Mouse (Mus musculus): ENCODE results near the gene Chmp5. TPM values are rescaled to one million over a fixed set of nuclear protein-coding genes. Genes with fewer than 3 reads are reported as not detected.

Gene Chmp5
- total and polyA plus RNA-seq, 2 experiments = 12.0 to 78.5 TPM

DNA sequence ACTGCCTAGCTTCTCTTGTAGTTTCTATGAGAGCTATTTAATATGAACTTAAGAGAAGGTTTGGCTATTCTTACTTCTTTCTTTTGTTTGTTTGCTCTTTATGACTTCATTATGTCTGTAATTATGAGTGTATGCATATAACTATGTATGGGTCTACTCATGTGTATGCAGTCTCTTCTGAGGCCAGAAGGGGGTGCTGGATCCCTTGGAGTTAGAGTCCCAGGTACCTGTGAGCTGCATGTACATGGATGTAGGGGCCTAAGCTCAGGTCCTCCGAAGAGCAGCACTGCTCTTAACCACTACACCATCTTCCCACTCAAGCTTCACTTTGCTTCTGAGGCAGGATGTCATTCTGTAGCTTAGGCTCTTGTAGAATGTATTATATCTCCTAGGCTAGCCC, 5.3 kb downstream of the Chmp5 start:
- peak; percentile 41 for DNase-seq (ENCODE audit: extremely low read depth, low read depth, low spot score)
- Histone ChIP-seq H3K27me3 (ENCODE audit: control insufficient read depth, insufficient read depth, low read length) (no peaks in the 10 kb centered on the region), H3K4me1 (ENCODE audit: control insufficient read depth, insufficient read depth, low read length) (no peaks in the 10 kb centered on the region; the same call in 1 of the 2 replicates), H3K79me2 (ENCODE audit: control insufficient read depth, insufficient read depth, low read length) (peaks cover 6% of the 10 kb centered on the region; the same call in 1 of the 2 replicates), H3K4me3 (ENCODE audit: insufficient read depth, low read depth, low read length) (no peak overlapping the region), H3K9ac (ENCODE audit: low read depth, low read length) (no peak overlapping the region), H3K36me3 (ENCODE audit: control insufficient read depth, insufficient read depth, low read length) (peaks cover 40% of the 10 kb centered on the region), H3K27ac (replicated peaks; ENCODE audit: insufficient read depth, low read depth, low read length) (no peak overlapping the region)
- TF ChIP-seq CTCF (IDR thresholded peaks at IDR 0.05; ENCODE audit: low read depth, low read length) = peak; percentile 64
- no peak for TF ChIP-seq POLR2A (IDR thresholded peaks at IDR 0.05; ENCODE audit: extremely low read depth, insufficient read depth, low read length)
- 80% methylated on average over 1 of the region's 1 CpGs for WGBS

DNA sequence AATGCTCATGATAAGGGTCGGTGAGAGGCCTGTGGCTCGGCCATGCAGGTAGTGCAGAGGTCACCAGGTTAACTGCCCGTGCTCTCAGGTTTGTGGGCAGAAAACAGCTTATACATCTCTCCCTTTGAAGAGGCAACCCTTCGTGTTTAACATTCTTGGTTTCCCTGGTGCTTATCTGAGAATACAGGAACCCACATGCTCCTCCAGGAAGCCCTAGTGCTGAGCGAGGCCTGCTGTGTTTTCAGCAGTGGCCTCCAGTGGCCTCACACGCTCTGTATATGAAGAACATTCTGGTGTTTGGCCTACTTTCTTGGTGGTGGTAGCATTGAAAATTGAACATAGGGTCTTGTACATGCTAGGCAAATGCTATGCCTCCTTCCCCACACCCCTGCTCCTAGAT, 7.7 kb downstream of the Chmp5 start:
- Histone ChIP-seq H3K4me3 (ENCODE audit: insufficient read depth, low read depth, low read length) (no peak overlapping the region), H3K27ac (replicated peaks; ENCODE audit: insufficient read depth, low read depth, low read length) (no peak overlapping the region), H3K36me3 (ENCODE audit: control insufficient read depth, insufficient read depth, low read length) (peaks cover 56% of the 10 kb centered on the region), H3K9ac (ENCODE audit: low read depth, low read length) (no peak overlapping the region), H3K79me2 (ENCODE audit: control insufficient read depth, insufficient read depth, low read length) (no peaks in the 10 kb centered on the region), H3K4me1 (ENCODE audit: control insufficient read depth, insufficient read depth, low read length) (no peaks in the 10 kb centered on the region), H3K27me3 (ENCODE audit: control insufficient read depth, insufficient read depth, low read length) (no peaks in the 10 kb centered on the region)
- 82% methylated on average over 6 of the region's 6 CpGs for WGBS
- DNase-seq (ENCODE audit: extremely low read depth, low read depth, low spot score) = no peak
- TF ChIP-seq CTCF (IDR thresholded peaks at IDR 0.05; ENCODE audit: low read depth, low read length) (no peak), POLR2A (IDR thresholded peaks at IDR 0.05; ENCODE audit: extremely low read depth, insufficient read depth, low read length) (no peak)

DNA sequence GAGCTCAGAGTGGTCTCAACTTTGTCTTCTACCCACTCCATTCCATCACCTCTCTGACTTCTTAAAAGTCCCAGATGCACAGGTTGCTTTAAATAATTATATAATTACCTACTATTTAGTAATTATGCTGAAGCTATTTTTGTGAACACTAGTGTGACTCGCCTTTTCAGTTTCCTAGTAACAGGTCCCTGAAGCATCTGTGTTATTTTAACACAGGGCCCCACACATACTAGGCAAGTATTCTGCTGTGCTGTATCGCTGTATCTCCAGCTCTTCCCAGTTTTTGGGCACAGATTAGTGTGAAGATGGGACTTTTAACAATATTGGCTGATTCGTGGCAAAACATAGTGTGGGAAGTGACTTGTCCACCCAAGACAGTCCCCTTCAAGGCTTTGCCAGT, 15.3 kb downstream of the Chmp5 start:
- Histone ChIP-seq H3K4me3 (ENCODE audit: insufficient read depth, low read depth, low read length) (no peak overlapping the region), H3K4me1 (ENCODE audit: control insufficient read depth, insufficient read depth, low read length) (no peaks in the 10 kb centered on the region), H3K9ac (ENCODE audit: low read depth, low read length) (no peak overlapping the region), H3K27ac (replicated peaks; ENCODE audit: insufficient read depth, low read depth, low read length) (no peak overlapping the region), H3K36me3 (ENCODE audit: control insufficient read depth, insufficient read depth, low read length) (peaks cover 50% of the 10 kb centered on the region), H3K27me3 (ENCODE audit: control insufficient read depth, insufficient read depth, low read length) (no peaks in the 10 kb centered on the region), H3K79me2 (ENCODE audit: control insufficient read depth, insufficient read depth, low read length) (no peaks in the 10 kb centered on the region)
- 92% methylated on average over 3 of the region's 3 CpGs for WGBS
- no peak for DNase-seq (ENCODE audit: extremely low read depth, low read depth, low spot score)
- no peak for TF ChIP-seq POLR2A (IDR thresholded peaks at IDR 0.05; ENCODE audit: extremely low read depth, insufficient read depth, low read length)

DNA sequence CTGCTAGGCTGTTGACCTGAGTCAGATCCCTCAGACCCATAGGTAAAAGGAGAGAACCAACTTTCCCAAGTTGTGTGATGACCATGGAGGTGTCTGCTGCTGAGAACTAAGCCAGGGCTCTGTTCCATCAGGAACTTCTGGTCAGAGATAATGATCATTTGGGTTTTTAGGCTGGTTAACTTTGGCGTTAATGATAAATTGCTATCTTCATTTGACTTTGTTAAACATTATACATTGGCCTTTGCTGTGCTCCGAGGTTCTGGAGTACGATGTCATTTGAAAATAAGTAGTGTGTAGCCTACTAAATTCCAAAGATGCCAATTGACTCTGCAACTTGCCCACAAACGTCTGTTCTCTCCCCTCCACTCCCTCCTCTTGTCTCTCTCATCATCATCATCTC, 21.0 kb downstream of the Chmp5 start:
- Histone ChIP-seq H3K4me3 (ENCODE audit: insufficient read depth, low read depth, low read length) (no peak overlapping the region), H3K79me2 (ENCODE audit: control insufficient read depth, insufficient read depth, low read length) (peaks cover 17% of the 10 kb centered on the region), H3K27me3 (ENCODE audit: control insufficient read depth, insufficient read depth, low read length) (no peaks in the 10 kb centered on the region), H3K9ac (ENCODE audit: low read depth, low read length) (no peak overlapping the region), H3K27ac (replicated peaks; ENCODE audit: insufficient read depth, low read depth, low read length) (peak overlapping the region; percentile 97; the same call in 1 of the 2 replicates), H3K36me3 (ENCODE audit: control insufficient read depth, insufficient read depth, low read length) (peaks cover 10% of the 10 kb centered on the region; the same call in 1 of the 2 replicates), H3K4me1 (ENCODE audit: control insufficient read depth, insufficient read depth, low read length) (peaks cover 13% of the 10 kb centered on the region)
- no peak for TF ChIP-seq CTCF (IDR thresholded peaks at IDR 0.05; ENCODE audit: low read depth, low read length)
- no peak for TF ChIP-seq POLR2A (IDR thresholded peaks at IDR 0.05; ENCODE audit: extremely low read depth, insufficient read depth, low read length)
- DNase-seq (ENCODE audit: extremely low read depth, low read depth, low spot score) = peak; percentile 46
- 13% methylated on average over 4 of the region's 4 CpGs for WGBS

DNA sequence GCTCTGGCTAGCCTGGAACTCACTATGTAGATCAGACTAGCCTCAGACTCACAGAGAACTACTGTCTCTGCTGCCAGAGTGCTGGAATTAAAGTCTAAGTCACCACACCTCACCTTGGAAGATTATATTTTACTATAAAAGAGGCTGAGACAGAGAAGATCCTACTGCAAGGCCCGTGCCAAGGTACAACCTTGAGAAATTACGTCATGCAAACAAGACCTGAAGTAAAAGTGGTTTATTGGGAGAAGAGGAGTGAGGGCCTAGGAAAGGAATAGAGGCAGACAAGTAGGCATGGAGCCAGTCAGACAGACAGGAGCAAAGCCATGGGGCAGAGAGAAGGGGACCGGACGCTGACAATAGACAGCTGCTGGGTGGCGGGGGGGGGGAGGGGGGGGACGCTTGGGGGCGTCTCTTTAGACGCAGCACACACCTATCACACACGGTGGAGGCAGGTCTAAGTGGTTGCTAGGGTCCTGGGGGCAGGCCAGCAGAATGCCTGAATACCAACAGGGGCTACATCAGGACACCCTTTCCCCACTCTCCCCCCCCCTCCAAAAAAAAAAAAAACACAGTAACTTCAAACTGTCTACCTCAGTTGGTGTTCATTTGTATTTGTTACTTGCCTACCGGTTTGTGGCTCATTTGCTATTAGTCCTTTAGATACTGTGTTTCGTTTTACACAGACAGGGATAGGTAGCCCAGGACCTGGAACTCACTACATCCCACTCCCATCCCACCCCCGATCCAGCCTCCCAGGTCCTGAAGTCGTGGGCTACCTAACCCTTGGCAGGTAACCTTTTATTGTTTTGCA, 21.8 kb downstream of the Chmp5 start:
- WGBS = 3% methylated on average over 11 of the region's 13 CpGs
- peak; percentile 59 for DNase-seq (ENCODE audit: extremely low read depth, low read depth, low spot score)
- Histone ChIP-seq H3K79me2 (ENCODE audit: control insufficient read depth, insufficient read depth, low read length) (peaks cover 17% of the 10 kb centered on the region), H3K27ac (replicated peaks; ENCODE audit: insufficient read depth, low read depth, low read length) (peak overlapping the region; percentile 97), H3K36me3 (ENCODE audit: control insufficient read depth, insufficient read depth, low read length) (peaks cover 7% of the 10 kb centered on the region; the same call in 1 of the 2 replicates), H3K27me3 (ENCODE audit: control insufficient read depth, insufficient read depth, low read length) (no peaks in the 10 kb centered on the region), H3K4me1 (ENCODE audit: control insufficient read depth, insufficient read depth, low read length) (peaks cover 16% of the 10 kb centered on the region), H3K4me3 (ENCODE audit: insufficient read depth, low read depth, low read length) (peak overlapping the region; percentile 98), H3K9ac (ENCODE audit: low read depth, low read length) (peak overlapping the region; percentile 91)
- TF ChIP-seq CTCF (IDR thresholded peaks at IDR 0.05; ENCODE audit: low read depth, low read length) (no peak), POLR2A (IDR thresholded peaks at IDR 0.05; ENCODE audit: extremely low read depth, insufficient read depth, low read length) (no peak)

DNA sequence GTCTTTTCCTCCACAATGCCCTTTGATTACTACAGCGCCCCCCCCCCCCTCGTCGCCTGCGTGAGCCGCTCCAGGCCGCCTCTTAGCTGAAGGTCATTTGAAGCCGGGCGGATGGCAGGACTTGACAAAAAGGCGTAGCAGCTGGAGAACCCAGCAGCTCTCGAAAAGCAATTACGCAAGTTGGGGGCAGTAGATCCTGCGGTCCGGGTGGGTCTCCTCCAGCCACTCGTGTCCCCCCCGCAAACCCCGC, 22.3 kb downstream of the Chmp5 start:
- TF ChIP-seq POLR2A (IDR thresholded peaks at IDR 0.05; ENCODE audit: extremely low read depth, insufficient read depth, low read length) (no peak), CTCF (IDR thresholded peaks at IDR 0.05; ENCODE audit: low read depth, low read length) (no peak)
- peaks cover 17% of the 10 kb centered on the region for H3K79me2 ChIP-seq (ENCODE audit: control insufficient read depth, insufficient read depth, low read length)
- no peak for DNase-seq (ENCODE audit: extremely low read depth, low read depth, low spot score)
- no peaks in the 10 kb centered on the region for H3K27me3 ChIP-seq (ENCODE audit: control insufficient read depth, insufficient read depth, low read length)
- peaks cover 20% of the 10 kb centered on the region for H3K4me1 ChIP-seq (ENCODE audit: control insufficient read depth, insufficient read depth, low read length)
- H3K9ac ChIP-seq (ENCODE audit: low read depth, low read length) = peak overlapping the region; percentile 91
- H3K27ac ChIP-seq (replicated peaks; ENCODE audit: insufficient read depth, low read depth, low read length) = peak overlapping the region; percentile 97
- 0% methylated on average over 16 of the region's 16 CpGs for WGBS
- peak overlapping the region; percentile 98 for H3K4me3 ChIP-seq (ENCODE audit: insufficient read depth, low read depth, low read length)
- peaks cover 7% of the 10 kb centered on the region; the same call in 1 of the 2 replicates for H3K36me3 ChIP-seq (ENCODE audit: control insufficient read depth, insufficient read depth, low read length)

Measured in liver, adult 2 months (tissue).